Mouse (Mus musculus): ENCODE data around the gene Thsd4.

DNA sequence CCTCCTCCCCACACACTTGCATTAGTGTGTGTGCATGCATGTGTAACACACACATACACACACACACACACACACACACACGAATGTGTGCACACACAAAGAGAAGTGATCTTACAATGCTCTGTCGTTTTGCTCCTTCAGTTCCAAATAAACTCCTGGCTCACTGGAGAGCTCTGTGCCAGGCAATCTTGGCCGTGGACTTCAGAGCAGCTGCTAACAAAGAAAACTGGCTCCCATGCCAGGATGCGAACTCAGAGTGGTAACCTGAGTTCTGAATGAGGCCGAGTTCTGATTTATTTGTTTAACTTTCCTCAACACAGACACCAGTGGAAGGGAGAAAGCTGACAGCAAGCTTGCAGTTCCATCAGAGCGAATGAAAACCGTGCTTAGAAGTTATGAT, 294.1 kb downstream of the Thsd4 start:
- TF ChIP-seq ZNF384 (IDR thresholded peaks at IDR 0.05; ENCODE audit: low read depth, low read length) (no peak), ZC3H11A (IDR thresholded peaks at IDR 0.05; ENCODE audit: borderline replicate concordance, low read depth, low read length) (no peak), CHD2 (IDR thresholded peaks at IDR 0.05; ENCODE audit: low read depth, low read length) (no peak)
